ENCODE assay signal across 8 mouse cellular contexts in the genomic region with DNA sequence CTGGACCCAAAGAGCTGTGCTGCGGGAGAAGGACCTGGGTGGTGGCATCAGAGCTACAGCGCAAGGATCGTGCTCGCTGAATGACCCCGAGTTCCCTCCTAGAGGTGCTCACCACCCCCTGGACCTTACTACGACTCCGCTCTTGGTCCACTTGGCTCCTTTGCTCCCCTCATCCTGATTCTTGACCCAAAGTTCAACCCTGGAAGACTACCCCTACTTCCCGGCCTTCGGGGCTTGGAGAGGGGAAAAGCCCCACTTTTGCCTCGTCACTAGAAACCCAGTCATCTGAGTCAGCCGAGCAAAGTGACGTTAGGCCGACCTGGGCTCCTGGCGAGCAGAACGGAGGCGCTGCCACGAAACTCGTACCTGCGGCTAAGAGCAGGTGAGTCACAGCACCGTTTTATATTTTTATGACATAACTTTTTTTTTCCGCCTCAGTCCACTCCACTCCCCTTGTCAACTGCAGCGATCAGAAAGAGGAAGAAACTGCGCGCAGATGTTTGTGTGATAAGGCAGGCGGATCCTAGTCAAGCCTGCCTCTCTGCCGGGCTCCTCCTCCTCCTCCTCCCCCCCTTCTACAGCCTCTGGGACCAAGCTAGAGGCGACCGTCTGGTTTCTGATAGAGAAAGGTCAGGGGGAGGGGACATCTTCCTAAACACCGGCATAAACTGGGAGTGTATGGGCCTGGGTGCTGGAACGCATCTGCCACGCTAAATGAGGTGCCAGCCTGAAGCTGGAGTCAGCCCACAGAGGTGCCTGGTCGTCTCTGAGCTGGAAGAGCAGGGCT. TPM values are rescaled to one million over a fixed set of nuclear protein-coding genes. Genes with fewer than 3 reads are reported as not detected.
DNase-seq lines count a peak whose midpoint lies in the region; ATAC-seq lines count a peak whose summit lies in the region.

Gene Foxa1 (minus strand): TSS at position 502 of the 787 bp plus-strand sequence.

- peak within 1 kb of the TSS; percentile 45 for H3K4me3 ChIP-seq in forebrain, embryonic 16.5 days (replicated peaks; ENCODE audit: low read length)
- H3K4me3 ChIP-seq in midbrain, embryonic 15.5 days: peak within 1 kb of the TSS; percentile 43

- H3K4me2 ChIP-seq in forebrain, embryonic 16.5 days (ENCODE audit: low read length): peak within 1 kb of the TSS; percentile 71
- peak within 1 kb of the TSS; percentile 81 for H3K4me2 ChIP-seq in midbrain, embryonic 15.5 days

- no peak within 1 kb of the TSS for H3K27ac ChIP-seq in forebrain, embryonic 16.5 days (ENCODE audit: low read length)
- H3K27ac ChIP-seq in midbrain, embryonic 15.5 days: peak within 1 kb of the TSS; percentile 59

- under 1% methylated on average over 32 of the region's 32 CpGs for WGBS in forebrain, embryonic 16.5 days
- WGBS in midbrain, embryonic 15.5 days: under 1% methylated on average over 32 of the region's 32 CpGs

- H3K9ac ChIP-seq in forebrain, embryonic 16.5 days (replicated peaks; ENCODE audit: low read depth, low read length): peak within 1 kb of the TSS; percentile 41
- peak within 1 kb of the TSS; percentile 31 for H3K9ac ChIP-seq in midbrain, embryonic 15.5 days

- H3K9me3 ChIP-seq in forebrain, embryonic 16.5 days (ENCODE audit: control insufficient read depth, low read length): no peaks in the 10 kb centered on the region
- no peaks in the 10 kb centered on the region for H3K9me3 ChIP-seq in midbrain, embryonic 15.5 days

- peaks cover 84% of the 10 kb centered on the region for H3K27me3 ChIP-seq in forebrain, embryonic 16.5 days (replicated peaks; ENCODE audit: control insufficient read depth, insufficient read depth, low read length)
- H3K27me3 ChIP-seq in midbrain, embryonic 15.5 days (replicated peaks): peaks cover 87% of the 10 kb centered on the region

- H3K36me3 ChIP-seq in forebrain, embryonic 16.5 days (ENCODE audit: control insufficient read depth, insufficient read depth): no peaks in the 10 kb centered on the region
- H3K36me3 ChIP-seq in midbrain, embryonic 15.5 days (replicated peaks): no peaks in the 10 kb centered on the region

- DNase-seq in urinary bladder, adult 2 months (ENCODE audit: low spot score): peak; percentile 53
- DNase-seq in urinary bladder, postnatal 4 days (ENCODE audit: low spot score in 2 of 2): no peak
- DNase-seq in liver: peak; percentile 29
- DNase-seq in adrenal gland, postnatal 25 days: no peak
- no peak for DNase-seq in layer of hippocampus, adult 9-11 months

- no peak for ATAC-seq in forebrain, embryonic 16.5 days
- peak; percentile 34; the same call in 1 of the 2 replicates for ATAC-seq in midbrain, embryonic 15.5 days (replicated peaks)
- no peak for ATAC-seq in monocyte, adult 5-6 weeks (replicated peaks; ENCODE audit: insufficient number of reproducible peaks, low FRiP score, low TSS enrichment, poor library complexity, severe bottlenecking)

- H3K4me1 ChIP-seq in forebrain, embryonic 16.5 days (replicated peaks; ENCODE audit: control insufficient read depth, insufficient read depth, low read length): peaks cover 14% of the 10 kb centered on the region
- H3K4me1 ChIP-seq in midbrain, embryonic 15.5 days: peaks cover 22% of the 10 kb centered on the region

RNA-seq across cellular contexts. Expression of gene Foxa1, which starts in this region (rescaled TPM):
- polyA plus RNA-seq in urinary bladder, adult 2 months (2012; rRNA removed): 59.0 and 73.3 TPM in 2 replicates
- 0.16 TPM in 1 of 2 replicates, not detected in the other for polyA plus RNA-seq in forebrain, embryonic 16.5 days (2015; fragmentation: Nextera tagmentation; extraction: Ambion mirVana)
- polyA plus RNA-seq in midbrain, embryonic 15.5 days (2015; fragmentation: Nextera tagmentation; extraction: Ambion mirVana): 4.2 and 4.3 TPM in 2 replicates
- not detected in 2 replicates for total RNA-seq in adrenal gland, postnatal 25 days (2021)
- total RNA-seq in monocyte, adult 5-6 weeks (2017): not detected in 3 replicates

Comparison
In these comparisons a context has a peak if more than half of its experiments do, and no peak if none do; other contexts are left out.
1. RNA of gene Foxa1 (polyA plus RNA-seq): 59.0 to 73.3 TPM in urinary bladder, adult 2 months; 4.2 to 4.3 TPM in midbrain, embryonic 15.5 days and 0.16 TPM in forebrain, embryonic 16.5 days; every median in the first group is over 10 times any median in the second.
2. DNase-seq: peak in urinary bladder, adult 2 months (single experiment) and liver (single experiment); none in urinary bladder, postnatal 4 days (0 of 2), adrenal gland, postnatal 25 days (single experiment) and layer of hippocampus, adult 9-11 months (single experiment).